Mouse (Mus musculus): ENCODE data around the gene Foxg1. TPM values are rescaled to one million over a fixed set of nuclear protein-coding genes. Genes with fewer than 3 reads are reported as not detected.

Gene Foxg1
- total RNA-seq, 2 experiments from 2014 or later = not detected

GRCm38 (mm10) chr12:49400036-49400852 is 17.8 kb downstream of the Foxg1 start:
- no peak for ATAC-seq (replicated peaks; ENCODE audit: low FRiP score, poor library complexity, severe bottlenecking)

GRCm38 (mm10) chr12:49400853-49401118 is 18.3 kb downstream of the Foxg1 start:
- ATAC-seq (replicated peaks; ENCODE audit: low FRiP score, poor library complexity, severe bottlenecking) = no peak

- ATAC-seq (replicated peaks; ENCODE audit: low FRiP score, poor library complexity, severe bottlenecking) = no peak
Measured at GRCm38 (mm10) chr12:49401119-49401795, 18.8 kb downstream of the Foxg1 start.

GRCm38 (mm10) chr12:49401796-49402130 is 19.3 kb downstream of the Foxg1 start:
- no peak for ATAC-seq (replicated peaks; ENCODE audit: low FRiP score, poor library complexity, severe bottlenecking)

- ATAC-seq (replicated peaks; ENCODE audit: low FRiP score, poor library complexity, severe bottlenecking) = no peak
Measured at GRCm38 (mm10) chr12:49409833-49410232, 27.4 kb downstream of the Foxg1 start.

GRCm38 (mm10) chr12:49417963-49418362 is 35.5 kb downstream of the Foxg1 start:
- no peak for ATAC-seq (replicated peaks; ENCODE audit: low FRiP score, poor library complexity, severe bottlenecking)

Other genes with a start within 250 kb of the Foxg1 start
- not detected in 2 replicates for gene Gm43517, start 2.5 kb downstream of the Foxg1 start, total RNA-seq (2015; ENCODE audit: low replicate concordance)
- gene Gm43517, start 2.5 kb downstream of the Foxg1 start, total RNA-seq (2017; ENCODE audit: low replicate concordance) = not detected in 2 replicates

Measured in erythroblast, adult 5-6 weeks (primary cell).